Mouse (Mus musculus): ENCODE data around the gene Rassf7.
A peak's percentile ranks its signal among the peaks of the same experiment; 100 is the strongest.

GRCm38 (mm10) chr7:141256159-141256558 lies 40.5 kb downstream of the Rassf7 start:
- TF ChIP-seq SIN3A (IDR thresholded peaks at IDR 0.05; ENCODE audit: low read length) (peak; percentile 33; the same call in 1 of the 2 replicates), MAX (IDR thresholded peaks at IDR 0.05; ENCODE audit: low read length) (no peak), CTCF (IDR thresholded peaks at IDR 0.05 in 2 of 3, conservative IDR thresholded peaks at IDR 0.05 in 1 of 3; ENCODE audit: control insufficient read depth in 1 of 3, insufficient read depth in 1 of 3, low read depth in 2 of 3, low read length in 3 of 3, poor library complexity in 1 of 3, severe bottlenecking in 1 of 3) (no peak), MEF2A (IDR thresholded peaks at IDR 0.05; ENCODE audit: extremely low read depth, insufficient replicate concordance, low read depth, low read length, poor library complexity, severe bottlenecking) (no peak)
